Comparison of ENCODE assay signal across 19 mouse cellular contexts in the genomic region with DNA sequence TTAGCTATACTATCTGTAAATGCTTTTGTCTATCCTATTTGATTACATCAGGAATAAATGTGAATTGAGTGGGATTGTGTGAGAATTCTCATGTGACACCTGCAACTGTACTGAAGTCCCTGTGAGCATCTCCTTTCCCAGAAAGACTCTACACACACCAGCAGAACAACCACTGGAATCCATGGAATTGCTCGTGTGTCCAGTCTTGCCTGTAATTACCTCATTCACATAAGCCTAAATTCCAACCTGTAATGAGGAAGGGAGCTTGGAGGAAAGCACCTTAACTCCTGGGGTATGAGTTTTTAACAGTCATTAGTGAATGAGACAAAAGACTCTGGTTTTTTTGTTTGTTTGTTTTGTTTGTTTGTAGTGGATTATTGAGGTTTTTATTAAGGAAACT.
"Had no signal": no experiment of that assay in that cellular context is flagged by ENCODE, and none has a peak within 500 bp of the region (broad histone marks: within the 10 kb centered on the region; RNA-seq: fewer than 3 reads in every experiment).

No protein-coding gene starts in this region.

- H3K9ac ChIP-seq: liver, embryonic 15.5 days; liver, postnatal 0 days; lung, embryonic 15.5 days; midbrain, embryonic 12.5 days; neural tube, embryonic 12.5 days; stomach, embryonic 15.5 days had no signal

- H3K4me2 ChIP-seq: liver, embryonic 15.5 days; lung, embryonic 15.5 days; midbrain, embryonic 12.5 days; neural tube, embryonic 12.5 days; stomach, embryonic 15.5 days had no signal

- H3K27ac ChIP-seq: liver, embryonic 15.5 days; lung, embryonic 15.5 days; macrophage; midbrain, embryonic 12.5 days; neural tube, embryonic 12.5 days; stomach, embryonic 15.5 days; stomach, postnatal 0 days had no signal

- ATAC-seq: liver, postnatal 0 days; lung, postnatal 0 days; midbrain, embryonic 16.5 days had no signal

- H3K27me3 ChIP-seq: liver, embryonic 15.5 days; lung, embryonic 15.5 days; megakaryocyte, embryonic 14.5 days; midbrain, embryonic 12.5 days; neural tube, embryonic 12.5 days; stomach, embryonic 15.5 days had no signal

- H3K9me3 ChIP-seq: liver, embryonic 15.5 days; lung, embryonic 15.5 days; megakaryocyte, embryonic 14.5 days; midbrain, embryonic 12.5 days; neural tube, embryonic 12.5 days; stomach, embryonic 15.5 days had no signal

- H3K36me3 ChIP-seq: liver, embryonic 15.5 days; lung, embryonic 15.5 days; midbrain, embryonic 12.5 days; neural tube, embryonic 12.5 days; stomach, embryonic 15.5 days had no signal

- DNase-seq: liver, postnatal 0 days; lung, adult 2 months; lung, postnatal 14 days; lung, postnatal 36 days; midbrain, embryonic 14.5 days; right cerebral cortex, postnatal 14 days; thymus, adult 2 months; thymus, postnatal 25 days; thymus, postnatal 4 days had no signal

- H3K4me1 ChIP-seq: liver, embryonic 15.5 days; lung, embryonic 15.5 days; megakaryocyte, embryonic 14.5 days; midbrain, embryonic 12.5 days; neural tube, embryonic 12.5 days; stomach, embryonic 15.5 days had no signal

- H3K4me3 ChIP-seq: liver, embryonic 15.5 days; lung, embryonic 15.5 days; megakaryocyte, embryonic 14.5 days; midbrain, embryonic 12.5 days; neural tube, embryonic 12.5 days; stomach, embryonic 15.5 days had no signal
